Comparison of ENCODE assay signal across 9 mouse cellular contexts in genomic region chr8:119447781-119448170, GRCm38 (mm10). TPM values are rescaled to one million over a fixed set of nuclear protein-coding genes. Genes with fewer than 3 reads are reported as not detected.
DNase-seq lines count a peak whose midpoint lies in the region; ATAC-seq and TF ChIP-seq lines count a peak whose summit lies in the region.
"Had no signal": no experiment of that assay in that cellular context is flagged by ENCODE, and none has a peak within 500 bp of the region (broad histone marks: within the 10 kb centered on the region; RNA-seq: fewer than 3 reads in every experiment).

No protein-coding gene starts in this region.

- H3K36me3 ChIP-seq in lung, embryonic 14.5 days (ENCODE audit: insufficient read depth) = no peaks in the 10 kb centered on the region
- no peaks in the 10 kb centered on the region for H3K36me3 ChIP-seq in forebrain, embryonic 15.5 days
- no peaks in the 10 kb centered on the region for H3K36me3 ChIP-seq in limb, embryonic 12.5 days

- TF ChIP-seq POLR2A in lung, adult 2 months (IDR thresholded peaks at IDR 0.05; ENCODE audit: borderline replicate concordance, extremely low read depth, low read depth, low read length) = no peak
- TF ChIP-seq POLR2A in olfactory bulb, adult 2 months (IDR thresholded peaks at IDR 0.05; ENCODE audit: insufficient read depth, low read depth, low read length) = no peak

- no peak overlapping the region for H3K27ac ChIP-seq in lung, embryonic 14.5 days (ENCODE audit: low read depth)
- no peak overlapping the region for H3K27ac ChIP-seq in forebrain, embryonic 15.5 days (replicated peaks)
- no peak overlapping the region for H3K27ac ChIP-seq in limb, embryonic 12.5 days
- H3K27ac ChIP-seq in olfactory bulb, adult 2 months (ENCODE audit: insufficient read depth, low read depth, low read length) = 0 out of 2 replicates have a peak overlapping the region, but pooled peaks have one; percentile 24

- H3K9ac ChIP-seq in lung, embryonic 14.5 days = no peak overlapping the region
- peak overlapping the region; percentile 70 for H3K9ac ChIP-seq in forebrain, embryonic 15.5 days (replicated peaks)
- peak overlapping the region; percentile 70 for H3K9ac ChIP-seq in limb, embryonic 12.5 days (replicated peaks)

- no peaks in the 10 kb centered on the region for H3K9me3 ChIP-seq in lung, embryonic 14.5 days (ENCODE audit: low read depth, low read length)
- H3K9me3 ChIP-seq in forebrain, embryonic 15.5 days = no peaks in the 10 kb centered on the region
- H3K9me3 ChIP-seq in limb, embryonic 12.5 days = no peaks in the 10 kb centered on the region

- H3K4me2 ChIP-seq in lung, embryonic 14.5 days = peak overlapping the region; percentile 97
- peak overlapping the region; percentile 96 for H3K4me2 ChIP-seq in forebrain, embryonic 15.5 days (replicated peaks)
- peak overlapping the region; percentile 92 for H3K4me2 ChIP-seq in limb, embryonic 12.5 days

- TF ChIP-seq CTCF in lung, embryonic 14.5 days (IDR thresholded peaks at IDR 0.05; ENCODE audit: low read depth) = no peak
- no peak for TF ChIP-seq CTCF in lung, adult 2 months (IDR thresholded peaks at IDR 0.05; ENCODE audit: insufficient read depth, low read length)
- TF ChIP-seq CTCF in olfactory bulb, adult 2 months (IDR thresholded peaks at IDR 0.05; ENCODE audit: insufficient read depth, low read depth, low read length) = no peak

- ATAC-seq in lung, embryonic 14.5 days (ENCODE audit: insufficient read depth) = no peak
- ATAC-seq in forebrain, embryonic 15.5 days (replicated peaks) = no peak
- no peak for ATAC-seq in limb, embryonic 12.5 days (ENCODE audit: insufficient number of reproducible peaks, insufficient read depth, low FRiP score, low TSS enrichment, low read depth)

- no peak for DNase-seq in lung, embryonic 14.5 days
- DNase-seq in lung, adult 2 months = no peak
- DNase-seq in right cerebral cortex, postnatal 14 days = no peak
- DNase-seq in layer of hippocampus, adult 18-20 months (ENCODE audit: low spot score in 2 of 2) = no peak
- DNase-seq in right cerebral cortex, postnatal 10 days (ENCODE audit: low spot score in 2 of 2) = no peak
- DNase-seq: heart, postnatal 14 days had no signal

- peak overlapping the region; percentile 65 for H3K4me3 ChIP-seq in lung, embryonic 14.5 days (ENCODE audit: low read depth, low read length)
- no peak overlapping the region for H3K4me3 ChIP-seq in lung, adult 2 months (replicated peaks; ENCODE audit: extremely low read depth, low read depth, low read length)
- peak overlapping the region; percentile 70 for H3K4me3 ChIP-seq in forebrain, embryonic 15.5 days
- H3K4me3 ChIP-seq in limb, embryonic 12.5 days (replicated peaks) = peak overlapping the region; percentile 71
- peak overlapping the region; percentile 50 for H3K4me3 ChIP-seq in olfactory bulb, adult 2 months (ENCODE audit: insufficient read depth, low read depth, low read length)

- peaks cover 21% of the 10 kb centered on the region; the same call in 1 of the 2 replicates for H3K27me3 ChIP-seq in lung, embryonic 14.5 days (ENCODE audit: insufficient read depth, low read length)
- peaks cover 11% of the 10 kb centered on the region; the same call in 1 of the 2 replicates for H3K27me3 ChIP-seq in forebrain, embryonic 15.5 days
- H3K27me3 ChIP-seq in limb, embryonic 12.5 days = peaks cover 46% of the 10 kb centered on the region

- no peaks in the 10 kb centered on the region for H3K4me1 ChIP-seq in lung, embryonic 14.5 days (ENCODE audit: insufficient read depth)
- H3K4me1 ChIP-seq in lung, adult 2 months (ENCODE audit: control insufficient read depth, insufficient read depth, low read length) = peaks cover 4% of the 10 kb centered on the region; the same call in 1 of the 2 replicates
- peaks cover 14% of the 10 kb centered on the region for H3K4me1 ChIP-seq in forebrain, embryonic 15.5 days
- H3K4me1 ChIP-seq in limb, embryonic 12.5 days (replicated peaks) = peaks cover 4% of the 10 kb centered on the region; the same call in 1 of the 2 replicates
- H3K4me1 ChIP-seq in olfactory bulb, adult 2 months (ENCODE audit: control insufficient read depth, insufficient read depth, low read length) = peaks cover 34% of the 10 kb centered on the region

- 3% methylated on average over 17 of the region's 17 CpGs for WGBS in lung, embryonic 14.5 days
- 5% methylated on average over 17 of the region's 17 CpGs for WGBS in lung, adult 2 months
- under 1% methylated on average over 17 of the region's 17 CpGs for WGBS in forebrain, embryonic 15.5 days
- WGBS in limb, embryonic 12.5 days = under 1% methylated on average over 17 of the region's 17 CpGs
- WGBS in olfactory bulb, adult 2 months = 8% methylated on average over 16 of the region's 17 CpGs

RNA-seq across cellular contexts. Expression of gene Necab2, which starts 1.3 kb away (rescaled TPM):
- polyA plus RNA-seq in lung, embryonic 14.5 days (2014; fragmentation: Nextera tagmentation; extraction: Ambion mirVana) = 1.9 and 2.2 TPM in 2 replicates
- polyA plus RNA-seq in lung, adult 2 months (2012; rRNA removed) = 0.63 and 1.0 TPM in 2 replicates
- 15.7 and 17.9 TPM in 2 replicates for polyA plus RNA-seq in forebrain, embryonic 15.5 days (2015; fragmentation: Nextera tagmentation; extraction: Ambion mirVana)
- 4.4 and 5.1 TPM in 2 replicates for polyA plus RNA-seq in limb, embryonic 12.5 days (2016; fragmentation: Nextera tagmentation; extraction: Ambion mirVana)
- polyA plus RNA-seq in olfactory bulb, adult 2 months (2012; ENCODE audit: insufficient read depth, insufficient read length, low replicate concordance, missing spikeins) = not detected in 2 replicates
- 100 to 1,000 TPM; 124 to 125 TPM for total RNA-seq in layer of hippocampus, adult 18-20 months (2021)
- total RNA-seq: heart, postnatal 14 days had no signal

RNA-seq across cellular contexts. Expression of gene Osgin1, which starts 13.9 kb away (rescaled TPM):
- polyA plus RNA-seq in lung, embryonic 14.5 days (2014; fragmentation: Nextera tagmentation; extraction: Ambion mirVana) = 0.53 and 0.85 TPM in 2 replicates
- polyA plus RNA-seq in lung, adult 2 months (2012; rRNA removed) = 48.8 and 57.9 TPM in 2 replicates
- 0.19 and 0.22 TPM in 2 replicates for polyA plus RNA-seq in forebrain, embryonic 15.5 days (2015; fragmentation: Nextera tagmentation; extraction: Ambion mirVana)
- 0.40 and 0.58 TPM in 2 replicates for polyA plus RNA-seq in limb, embryonic 12.5 days (2016; fragmentation: Nextera tagmentation; extraction: Ambion mirVana)
- not detected in 2 replicates for polyA plus RNA-seq in olfactory bulb, adult 2 months (2012; ENCODE audit: insufficient read depth, insufficient read length, low replicate concordance, missing spikeins)
- total RNA-seq in layer of hippocampus, adult 18-20 months (2021) = under 1 TPM; 0.58 to 0.67 TPM

RNA-seq across cellular contexts. Expression of gene Mlycd, which starts 53.1 kb away (rescaled TPM):
- polyA plus RNA-seq in lung, embryonic 14.5 days (2014; fragmentation: Nextera tagmentation; extraction: Ambion mirVana) = 11.8 and 14.0 TPM in 2 replicates
- 26.9 and 32.0 TPM in 2 replicates for polyA plus RNA-seq in lung, adult 2 months (2012; rRNA removed)
- 14.7 and 15.2 TPM in 2 replicates for polyA plus RNA-seq in forebrain, embryonic 15.5 days (2015; fragmentation: Nextera tagmentation; extraction: Ambion mirVana)
- 9.3 and 10.5 TPM in 2 replicates for polyA plus RNA-seq in limb, embryonic 12.5 days (2016; fragmentation: Nextera tagmentation; extraction: Ambion mirVana)
- not detected in 2 replicates for polyA plus RNA-seq in olfactory bulb, adult 2 months (2012; ENCODE audit: insufficient read depth, insufficient read length, low replicate concordance, missing spikeins)
- total RNA-seq in layer of hippocampus, adult 18-20 months (2021) = 10 to 100 TPM; 28.2 to 28.7 TPM

RNA-seq across cellular contexts. Expression of gene Slc38a8, which starts 53.7 kb away (rescaled TPM):
- polyA plus RNA-seq in lung, embryonic 14.5 days (2014; fragmentation: Nextera tagmentation; extraction: Ambion mirVana) = not detected in 2 replicates
- 0.14 TPM in 1 of 2 replicates, not detected in the other for polyA plus RNA-seq in lung, adult 2 months (2012; rRNA removed)
- polyA plus RNA-seq in forebrain, embryonic 15.5 days (2015; fragmentation: Nextera tagmentation; extraction: Ambion mirVana) = not detected in 2 replicates
- polyA plus RNA-seq in limb, embryonic 12.5 days (2016; fragmentation: Nextera tagmentation; extraction: Ambion mirVana) = 0.10 TPM in 1 of 2 replicates, not detected in the other
- polyA plus RNA-seq in olfactory bulb, adult 2 months (2012; ENCODE audit: insufficient read depth, insufficient read length, low replicate concordance, missing spikeins) = not detected in 2 replicates
- total RNA-seq in layer of hippocampus, adult 18-20 months (2021) = under 1 TPM; 0.17 to 0.20 TPM
- total RNA-seq: heart, postnatal 14 days had no signal

Comparison
In these comparisons a context has a peak if more than half of its experiments do, and no peak if none do; other contexts are left out.
1. RNA of gene Osgin1, which starts 13.9 kb away (polyA plus RNA-seq): 48.8 to 57.9 TPM in lung, adult 2 months; 0.53 to 0.85 TPM in lung, embryonic 14.5 days, 0.40 to 0.58 TPM in limb, embryonic 12.5 days, 0.19 to 0.22 TPM in forebrain, embryonic 15.5 days and not detected in olfactory bulb, adult 2 months; every median in the first group is over 10 times any median in the second.
2. RNA of gene Mlycd, which starts 53.1 kb away (polyA plus RNA-seq): 26.9 to 32.0 TPM in lung, adult 2 months, 14.7 to 15.2 TPM in forebrain, embryonic 15.5 days, 11.8 to 14.0 TPM in lung, embryonic 14.5 days and 9.3 to 10.5 TPM in limb, embryonic 12.5 days; not detected in olfactory bulb, adult 2 months; every median in the first group is over 10 times any median in the second.
3. Peak in every context shown above with its lines, with median percentiles within 50 percentile points of each other: H3K4me2 ChIP-seq.